Mouse (Mus musculus) urinary bladder, adult 2 months (tissue): ENCODE results near the gene Iqce. TPM values are rescaled to one million over a fixed set of nuclear protein-coding genes. Genes with fewer than 3 reads are reported as not detected.
A peak's percentile ranks its signal among the peaks of the same experiment; 100 is the strongest.

Experiments used
- DNase-seq: peaks from one replicate; pipeline ENCODE4 v3.0.0; 2022; ENCODE audit warnings: low spot score
- polyA plus RNA-seq: library from polyadenylated mRNA; depleted of rRNA; stranded (reverse); fragments of >200 nt; gene quantifications from 2 replicates; pipeline ENCODE4 v1.2.3, GENCODE M21; 2012

Gene Iqce
- polyA plus RNA-seq, 1 experiment = 21.0 TPM

- DNase-seq = no peak
Measured at GRCm38 (mm10) chr5:140639312-140639711, 62.9 kb downstream of the Iqce start.

- DNase-seq = no peak
Measured at GRCm38 (mm10) chr5:140638484-140638883, 63.7 kb downstream of the Iqce start.

- DNase-seq = no peak
Measured at GRCm38 (mm10) chr5:140637989-140638388, 64.2 kb downstream of the Iqce start.

GRCm38 (mm10) chr5:140637058-140637410, 65.1 kb downstream of the Iqce start:
- no peak for DNase-seq

- DNase-seq = no peak
Measured at GRCm38 (mm10) chr5:140636316-140637057, 65.7 kb downstream of the Iqce start.

GRCm38 (mm10) chr5:140634798-140635722, 67.1 kb downstream of the Iqce start:
- no peak for DNase-seq

GRCm38 (mm10) chr5:140633432-140633831, 68.7 kb downstream of the Iqce start:
- DNase-seq = no peak

- no peak for DNase-seq
Measured at GRCm38 (mm10) chr5:140628995-140629394, 73.2 kb downstream of the Iqce start.

GRCm38 (mm10) chr5:140627580-140627979, 74.6 kb downstream of the Iqce start:
- no peak for DNase-seq

- DNase-seq = no peak
Measured at GRCm38 (mm10) chr5:140624961-140625360, 77.2 kb downstream of the Iqce start.

GRCm38 (mm10) chr5:140624238-140624637, 77.9 kb downstream of the Iqce start:
- DNase-seq = no peak

GRCm38 (mm10) chr5:140623791-140624190, 78.4 kb downstream of the Iqce start:
- DNase-seq = no peak

GRCm38 (mm10) chr5:140622978-140623670, 79.1 kb downstream of the Iqce start:
- no peak for DNase-seq

GRCm38 (mm10) chr5:140621517-140621916, 80.7 kb downstream of the Iqce start:
- no peak for DNase-seq

- no peak for DNase-seq
Measured at GRCm38 (mm10) chr5:140621092-140621491, 81.1 kb downstream of the Iqce start.

- no peak for DNase-seq
Measured at GRCm38 (mm10) chr5:140619895-140620736, 82.1 kb downstream of the Iqce start.

- peak; percentile 51 for DNase-seq
Measured at GRCm38 (mm10) chr5:140619151-140619771, 82.9 kb downstream of the Iqce start.

GRCm38 (mm10) chr5:140617714-140618113, 84.5 kb downstream of the Iqce start:
- DNase-seq = no peak

GRCm38 (mm10) chr5:140616691-140617090, 85.5 kb downstream of the Iqce start:
- no peak for DNase-seq

GRCm38 (mm10) chr5:140616110-140616503, 86.1 kb downstream of the Iqce start:
- no peak for DNase-seq
